Mouse (Mus musculus) heart, postnatal 0 days (tissue): Measurements from ENCODE around the gene Sgms1. TPM values are rescaled to one million over a fixed set of nuclear protein-coding genes. Genes with fewer than 3 reads are reported as not detected.
A peak's percentile ranks its signal among the peaks of the same experiment; 100 is the strongest.

ENCODE experiments used
- ATAC-seq: fragments of 200-750 bp; cut with Nextera tagmentation; 2 replicates; pipeline ENCODE4 v1.8.0; 2017; ENCODE audit warnings: low read depth, moderate number of reproducible peaks, moderate library complexity; ENCODE audit not compliant: insufficient read depth
- DNase-seq: peaks from one replicate; pipeline ENCODE4 v3.0.0-alpha.2; 2016; ENCODE audit warnings: low spot score
- H3K27ac ChIP-seq: fragments of 300-500 bp; sonication (generic); 2 replicates; pipeline ENCODE4 v1.5.1; 2014; ENCODE audit warnings: low read depth, mild to moderate bottlenecking
- H3K27me3 ChIP-seq: fragments of 300-500 bp; sonication (generic); 2 replicates; pipeline ENCODE4 v1.6.1; 2014; ENCODE audit warnings: low read length, mixed read lengths; ENCODE audit not compliant: control insufficient read depth, insufficient read depth
- H3K36me3 ChIP-seq: fragments of 300-500 bp; sonication (generic); replicated peaks from 2 replicates; pipeline ENCODE4 v1.6.1; 2014; ENCODE audit warnings: low read length, mixed read lengths; ENCODE audit not compliant: control insufficient read depth, insufficient read depth
- H3K4me1 ChIP-seq: fragments of 300-500 bp; sonication (generic); 2 replicates; pipeline ENCODE4 v1.6.1; 2014; ENCODE audit warnings: antibody characterized with exemption; ENCODE audit not compliant: control insufficient read depth, insufficient read depth
- H3K4me2 ChIP-seq: fragments of 300-500 bp; sonication (generic); 2 replicates; pipeline ENCODE4 v1.6.1; 2014; ENCODE audit warnings: low read depth, mild to moderate bottlenecking, low read length, moderate library complexity
- H3K4me3 ChIP-seq: fragments of 300-500 bp; sonication (generic); 2 replicates; pipeline ENCODE4 v1.5.1; 2014; ENCODE audit warnings: low read depth, low read length
- H3K9ac ChIP-seq: fragments of 300-500 bp; sonication (generic); replicated peaks from 2 replicates; pipeline ENCODE4 v1.6.1; 2014; ENCODE audit warnings: low read depth, low read length, mixed read lengths
- H3K9me3 ChIP-seq: fragments of 300-500 bp; sonication (generic); replicated peaks from 2 replicates; pipeline ENCODE4 v1.6.1; 2016; ENCODE audit warnings: low read length; ENCODE audit not compliant: control insufficient read depth
- CTCF ChIP-seq: IDR thresholded peaks from 2 replicates; pipeline ENCODE4 v1.5.1; 2016; ENCODE audit warnings: antibody characterized with exemption, control low read depth, low read depth
- EP300 ChIP-seq: IDR thresholded peaks from 2 replicates; pipeline ENCODE4 v1.6.1; 2016; ENCODE audit warnings: antibody characterized with exemption, low read depth
- WGBS: fragments of 180-500 bp; shearing (Covaris S2); extraction: QIAGEN DNeasy Blood & Tissue Kit; methylation state at CpG from one replicate; pipeline ENCODE4 v1.1.7; 2014; 5-methylcytosine and 5-hydroxymethylcytosine counted together
- polyA plus RNA-seq: library from polyadenylated mRNA; unstranded; fragments of >200 nt; fragmentation: Nextera tagmentation; extraction: Ambion mirVana; gene quantifications from 2 replicates; pipeline ENCODE4 v1.2.1, GENCODE M21; 2015
- total RNA-seq: library from RNA; depleted of rRNA; stranded (reverse); fragments of >200 nt; gene quantifications from 2 replicates; pipeline ENCODE4 v1.2.3, GENCODE M21; 2014; ENCODE audit warnings: low replicate concordance

Sgms1 gene
- total and polyA plus RNA-seq, 2 experiments from 2014 or later, result 29.4 to 52.0 TPM

DNA sequence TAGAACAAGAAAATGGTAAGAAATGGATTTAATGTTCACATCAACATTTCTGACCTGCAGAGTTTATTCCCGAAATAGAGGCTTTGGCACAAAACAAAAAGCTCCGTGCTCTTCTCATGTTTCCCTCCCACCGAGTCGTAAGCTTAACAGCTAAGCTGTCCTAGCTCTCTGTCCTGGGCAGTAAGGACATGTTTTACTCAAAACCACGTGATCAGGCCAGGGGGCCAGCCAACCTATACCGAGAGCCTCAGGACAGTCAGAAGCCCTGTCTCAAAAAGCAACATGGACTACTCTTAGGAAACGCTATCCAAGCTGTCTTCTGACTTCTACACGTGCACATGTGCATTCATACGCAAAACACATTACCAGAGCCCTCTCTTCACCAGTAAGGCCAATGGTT lies 23.1 kb downstream of the Sgms1 start:
- H3K4me2 ChIP-seq, result no peak overlapping the region
- H3K4me1 ChIP-seq, result no peaks in the 10 kb centered on the region
- H3K9me3 ChIP-seq, result no peaks in the 10 kb centered on the region
- H3K9ac ChIP-seq, result no peak overlapping the region
- ATAC-seq (no peak), DNase-seq (no peak)
- H3K4me3 ChIP-seq, result no peak overlapping the region
- H3K27ac ChIP-seq, result no peak overlapping the region
- 75% methylated on average over 9 of the region's 9 CpGs for WGBS
- H3K36me3 ChIP-seq, result no peaks in the 10 kb centered on the region
- no peak for TF ChIP-seq EP300
- no peaks in the 10 kb centered on the region for H3K27me3 ChIP-seq

DNA sequence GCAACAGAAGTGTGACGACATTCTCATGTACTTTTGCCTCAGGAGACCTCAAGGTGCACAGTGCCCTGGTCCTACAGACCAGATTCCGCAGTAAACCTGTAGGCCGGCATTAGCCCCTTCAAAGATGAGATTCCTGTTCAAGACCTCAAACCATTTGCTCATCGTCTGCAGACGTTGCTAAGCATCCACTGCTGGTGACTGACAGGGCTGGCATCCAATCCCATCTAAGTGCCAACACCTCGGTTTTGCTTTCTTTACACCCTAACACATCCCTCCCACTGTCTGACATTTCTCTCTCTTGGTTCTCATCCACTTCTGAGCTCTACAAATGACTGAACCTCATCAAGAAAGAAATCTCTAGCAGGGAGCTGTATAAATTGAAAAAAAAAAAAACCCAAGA lies 24.4 kb downstream of the Sgms1 start:
- Histone ChIP-seq H3K4me1 (0 out of 2 replicates have a peak, but pooled peaks cover 5% of the 10 kb centered on the region), H3K36me3 (no peaks in the 10 kb centered on the region), H3K9ac (no peak overlapping the region), H3K4me2 (no peak overlapping the region), H3K9me3 (no peaks in the 10 kb centered on the region), H3K4me3 (no peak overlapping the region), H3K27ac (no peak overlapping the region), H3K27me3 (no peaks in the 10 kb centered on the region)
- no peak for ATAC-seq
- WGBS, result 85% methylated on average over 6 of the region's 6 CpGs
- no peak for DNase-seq
- TF ChIP-seq CTCF (no peak), EP300 (no peak)

GRCm38 (mm10) chr19:32363587-32363986 lies 25.9 kb downstream of the Sgms1 start:
- Histone ChIP-seq H3K27me3 (no peaks in the 10 kb centered on the region), H3K36me3 (no peaks in the 10 kb centered on the region), H3K9ac (no peak overlapping the region), H3K9me3 (no peaks in the 10 kb centered on the region), H3K27ac (no peak overlapping the region), H3K4me1 (0 out of 2 replicates have a peak, but pooled peaks cover 5% of the 10 kb centered on the region), H3K4me3 (no peak overlapping the region), H3K4me2 (no peak overlapping the region)
- no peak for ATAC-seq
- WGBS, result 70% methylated on average over 4 of the region's 4 CpGs
- TF ChIP-seq CTCF (no peak), EP300 (no peak)
- DNase-seq, result no peak

- TF ChIP-seq EP300, result no peak
- TF ChIP-seq CTCF, result peak; percentile 43
- H3K27me3 ChIP-seq, result no peaks in the 10 kb centered on the region
- H3K4me3 ChIP-seq, result no peak overlapping the region
- H3K27ac ChIP-seq, result no peak overlapping the region
- 42% methylated on average over 3 of the region's 3 CpGs for WGBS
- H3K9ac ChIP-seq, result no peak overlapping the region
- H3K36me3 ChIP-seq, result no peaks in the 10 kb centered on the region
- no peak for DNase-seq
- peak; percentile 60; the same call in 1 of the 2 replicates for ATAC-seq
- H3K9me3 ChIP-seq, result no peaks in the 10 kb centered on the region
- no peak overlapping the region for H3K4me2 ChIP-seq
- peaks cover 5% of the 10 kb centered on the region; the same call in 1 of the 2 replicates for H3K4me1 ChIP-seq
Observed at GRCm38 (mm10) chr19:32362520-32362919, 27.0 kb downstream of the Sgms1 start.

DNA sequence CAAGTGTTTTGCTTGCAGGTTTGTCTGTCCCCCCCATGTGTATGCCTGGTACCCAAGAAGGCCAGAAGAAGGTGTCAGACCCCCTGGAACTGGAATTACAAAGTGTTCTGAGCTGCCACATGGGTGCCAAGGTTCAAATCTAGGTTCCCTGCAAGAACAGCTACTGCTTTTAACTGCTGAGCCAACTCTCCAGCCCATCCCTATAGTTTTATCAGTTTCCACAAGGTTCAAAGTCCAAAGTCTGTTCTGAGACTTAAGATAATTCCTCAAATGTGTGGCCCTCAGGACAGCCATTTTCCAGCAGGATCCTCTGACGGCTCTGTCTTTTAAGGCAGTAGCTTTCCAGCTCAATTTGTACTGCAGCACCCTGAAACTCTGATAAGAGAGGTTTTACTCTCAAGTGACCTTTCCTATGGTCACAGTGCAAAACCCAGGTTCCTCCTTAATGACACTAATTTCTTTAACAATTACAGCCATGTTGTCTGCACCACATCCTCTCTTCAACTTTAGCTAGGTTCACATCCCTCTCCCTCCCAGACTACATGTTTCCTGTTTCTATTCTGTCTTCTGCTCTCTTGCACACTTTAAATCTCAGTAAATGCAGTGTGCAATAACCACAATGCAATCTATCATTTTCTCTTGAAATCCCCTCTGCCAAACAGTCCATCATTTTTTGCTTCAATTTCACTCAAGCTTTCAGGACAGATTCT lies 28.4 kb downstream of the Sgms1 start:
- Histone ChIP-seq H3K4me1 (peaks cover 12% of the 10 kb centered on the region), H3K27me3 (no peaks in the 10 kb centered on the region), H3K9me3 (no peaks in the 10 kb centered on the region), H3K4me3 (no peak overlapping the region), H3K36me3 (no peaks in the 10 kb centered on the region), H3K4me2 (no peak overlapping the region), H3K27ac (no peak overlapping the region), H3K9ac (no peak overlapping the region)
- no peak for DNase-seq
- WGBS, result 14% methylated on average over 1 of the region's 1 CpGs
- no peak for ATAC-seq
- TF ChIP-seq EP300, result no peak
- no peak for TF ChIP-seq CTCF

DNA sequence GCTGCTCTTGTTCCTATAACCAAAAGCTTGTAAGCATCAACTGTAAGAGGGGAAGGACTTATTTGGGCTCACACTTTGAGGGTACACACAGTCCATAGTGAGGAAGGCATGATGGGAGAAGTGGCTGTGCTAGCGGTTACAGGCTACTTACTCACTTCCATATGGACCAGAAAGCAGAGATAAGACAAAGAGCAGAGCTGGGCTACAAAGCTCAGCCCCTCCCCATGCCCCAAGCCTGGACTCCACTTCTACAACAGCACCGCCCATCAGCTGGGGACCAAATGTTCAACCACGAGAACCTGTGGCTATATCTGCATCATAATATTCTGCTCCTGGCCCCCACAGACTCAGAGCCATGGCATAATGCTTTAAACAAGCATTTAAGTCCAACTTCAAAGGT lies 29.0 kb downstream of the Sgms1 start:
- H3K4me3 ChIP-seq, result no peak overlapping the region
- DNase-seq (no peak), ATAC-seq (no peak)
- peaks cover 16% of the 10 kb centered on the region for H3K4me1 ChIP-seq
- WGBS, result 66% methylated on average over 3 of the region's 3 CpGs
- H3K27me3 ChIP-seq, result no peaks in the 10 kb centered on the region
- no peak overlapping the region for H3K9ac ChIP-seq
- no peaks in the 10 kb centered on the region for H3K36me3 ChIP-seq
- no peak overlapping the region for H3K27ac ChIP-seq
- no peaks in the 10 kb centered on the region for H3K9me3 ChIP-seq
- H3K4me2 ChIP-seq, result no peak overlapping the region
- TF ChIP-seq CTCF (no peak), EP300 (no peak)
